Mouse (Mus musculus): ENCODE data around the gene Cul7. TPM values are rescaled to one million over a fixed set of nuclear protein-coding genes. Genes with fewer than 3 reads are reported as not detected.

The Cul7 gene
- polyA plus RNA-seq, 1 experiment from 2014 or later, result 42.0 TPM

DNA sequence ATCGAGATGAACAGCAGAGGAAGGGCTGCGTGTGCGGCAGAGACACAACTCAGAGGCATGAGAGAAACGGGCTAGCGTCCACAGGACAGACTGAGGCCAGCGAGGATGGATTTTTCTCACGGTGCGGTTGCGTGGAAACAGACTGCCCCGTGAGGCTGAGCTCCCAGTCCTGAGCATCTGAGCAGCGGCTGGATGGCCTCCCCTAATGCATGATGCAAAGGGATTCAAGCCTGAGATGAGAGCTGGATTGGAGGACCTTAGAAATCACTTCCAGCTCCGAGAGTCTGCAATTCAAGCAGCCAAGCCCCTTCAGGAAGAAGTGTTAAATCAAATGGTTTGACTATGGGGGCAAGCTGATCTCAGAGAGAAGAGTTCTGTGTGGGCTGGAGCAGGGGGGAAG is 51.4 kb downstream of the Cul7 start:
- no peak overlapping the region for H3K4me2 ChIP-seq (replicated peaks)
- peaks cover 35% of the 10 kb centered on the region for H3K4me1 ChIP-seq
- no peak for ATAC-seq (ENCODE audit: low FRiP score, low read depth)
- H3K36me3 ChIP-seq, result peaks cover 24% of the 10 kb centered on the region
- no peaks in the 10 kb centered on the region for H3K27me3 ChIP-seq (replicated peaks)
- no peaks in the 10 kb centered on the region for H3K9me3 ChIP-seq
- WGBS, result 79% methylated on average over 12 of the region's 12 CpGs
- no peak overlapping the region for H3K4me3 ChIP-seq
- 0 out of 2 replicates have a peak overlapping the region, but pooled peaks have one; percentile 10 for H3K9ac ChIP-seq
- no peak overlapping the region for H3K27ac ChIP-seq

DNA sequence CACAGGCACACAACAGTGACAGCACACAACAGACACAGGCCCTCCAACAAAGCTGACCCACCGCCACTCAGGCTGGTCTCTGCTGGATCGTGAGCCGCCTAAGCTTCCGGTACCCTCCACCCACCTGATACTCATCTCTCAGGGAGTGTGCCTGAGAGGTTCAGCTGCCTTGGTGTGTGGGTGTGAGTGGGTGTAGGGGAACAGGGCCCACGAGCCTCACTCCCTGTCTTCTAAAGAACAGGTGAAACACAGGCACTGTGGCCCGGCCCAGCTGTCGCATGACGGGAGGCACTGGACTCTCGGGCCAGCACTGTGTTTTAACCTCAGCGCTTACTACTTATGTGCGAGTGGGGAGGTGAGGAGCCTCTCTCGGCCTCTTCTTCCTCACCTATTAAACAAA is 52.0 kb downstream of the Cul7 start:
- H3K36me3 ChIP-seq, result peaks cover 21% of the 10 kb centered on the region
- H3K4me3 ChIP-seq, result no peak overlapping the region
- peaks cover 35% of the 10 kb centered on the region for H3K4me1 ChIP-seq
- 91% methylated on average over 12 of the region's 12 CpGs for WGBS
- no peaks in the 10 kb centered on the region for H3K27me3 ChIP-seq (replicated peaks)
- no peak overlapping the region for H3K4me2 ChIP-seq (replicated peaks)
- no peak for ATAC-seq (ENCODE audit: low FRiP score, low read depth)
- H3K27ac ChIP-seq, result no peak overlapping the region
- no peaks in the 10 kb centered on the region for H3K9me3 ChIP-seq
- peak overlapping the region; percentile 10; the same call in 1 of the 2 replicates for H3K9ac ChIP-seq

DNA sequence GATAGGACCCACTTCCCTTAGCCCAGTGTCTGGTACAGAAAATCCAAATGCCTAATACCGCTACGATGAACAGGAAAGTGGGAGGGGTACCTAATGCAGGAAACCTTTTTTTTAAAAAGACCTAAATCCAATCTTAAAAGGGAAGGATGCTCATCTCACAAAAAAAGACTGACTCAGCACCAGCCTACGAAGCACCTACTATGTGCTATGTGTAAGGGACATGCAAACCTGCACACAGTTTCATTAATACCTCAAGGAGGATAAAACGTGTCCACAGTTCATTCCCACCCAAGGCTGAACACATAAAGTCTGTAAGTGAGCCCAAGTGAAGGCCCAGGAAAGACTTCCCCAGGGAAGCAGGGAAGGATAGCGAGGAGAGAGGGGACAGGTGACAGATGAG is 52.4 kb downstream of the Cul7 start:
- no peak overlapping the region for H3K27ac ChIP-seq
- peak overlapping the region; percentile 82 for H3K4me2 ChIP-seq (replicated peaks)
- WGBS, result 88% methylated on average over 5 of the region's 5 CpGs
- no peaks in the 10 kb centered on the region for H3K27me3 ChIP-seq (replicated peaks)
- no peak overlapping the region for H3K4me3 ChIP-seq
- peaks cover 35% of the 10 kb centered on the region for H3K4me1 ChIP-seq
- peak overlapping the region; percentile 93; the same call in 1 of the 2 replicates for H3K9ac ChIP-seq
- H3K9me3 ChIP-seq, result no peaks in the 10 kb centered on the region
- no peak for ATAC-seq (ENCODE audit: low FRiP score, low read depth)
- peaks cover 20% of the 10 kb centered on the region; the same call in 1 of the 2 replicates for H3K36me3 ChIP-seq

DNA sequence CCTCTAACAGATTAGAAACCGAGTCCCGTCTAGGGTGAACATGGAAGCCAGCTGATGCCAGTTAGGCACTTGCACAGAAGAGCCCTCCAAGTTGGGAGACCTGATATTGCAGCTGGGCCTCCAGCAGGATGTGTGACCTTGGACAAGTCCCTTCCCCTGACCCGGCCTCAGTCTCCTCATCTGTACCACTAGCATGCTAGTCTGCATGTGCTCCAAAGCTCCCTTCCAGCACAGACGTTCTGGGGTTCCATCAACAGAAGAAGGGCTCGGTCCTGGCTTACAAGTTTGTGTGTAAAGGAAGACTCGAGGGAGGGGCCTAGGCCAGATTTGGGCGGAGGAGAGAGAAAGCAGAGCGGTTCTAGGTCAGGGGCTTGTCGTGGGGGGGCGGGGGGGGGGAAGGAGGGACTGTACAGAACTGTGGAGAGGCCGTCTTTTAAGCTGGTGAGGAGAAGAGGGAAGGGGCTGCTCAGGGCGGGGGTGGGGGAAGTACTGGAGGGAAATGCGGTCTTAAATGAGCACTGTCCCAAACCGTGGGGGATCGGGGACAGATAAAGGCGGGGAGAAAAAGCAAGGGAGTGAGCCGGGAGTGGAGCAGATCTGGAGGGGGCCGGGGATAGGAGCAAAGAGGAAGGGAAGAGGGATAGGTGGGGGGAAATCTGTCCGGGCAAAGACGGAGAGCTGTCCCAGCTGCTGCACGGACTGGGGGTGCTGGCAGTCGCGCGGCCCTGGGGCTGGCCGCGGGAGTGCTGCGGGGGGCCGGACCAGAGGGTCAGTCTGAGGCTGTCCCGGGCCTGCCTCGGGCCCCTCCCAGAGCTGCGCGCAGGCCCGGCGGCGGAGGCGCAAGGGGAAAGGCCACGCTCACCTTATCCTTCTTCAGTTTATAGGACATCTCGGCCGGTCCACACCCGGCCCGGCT is 54.1 kb downstream of the Cul7 start:
- H3K4me3 ChIP-seq, result peak overlapping the region; percentile 92
- peaks cover 4% of the 10 kb centered on the region; the same call in 1 of the 2 replicates for H3K36me3 ChIP-seq
- peaks cover 35% of the 10 kb centered on the region for H3K4me1 ChIP-seq
- ATAC-seq (ENCODE audit: low FRiP score, low read depth), result peak; percentile 77
- 6% methylated on average over 39 of the region's 41 CpGs for WGBS
- peak overlapping the region; percentile 93 for H3K9ac ChIP-seq
- H3K9me3 ChIP-seq, result no peaks in the 10 kb centered on the region
- no peaks in the 10 kb centered on the region for H3K27me3 ChIP-seq (replicated peaks)
- peak overlapping the region; percentile 82 for H3K4me2 ChIP-seq (replicated peaks)
- peak overlapping the region; percentile 67 for H3K27ac ChIP-seq

DNA sequence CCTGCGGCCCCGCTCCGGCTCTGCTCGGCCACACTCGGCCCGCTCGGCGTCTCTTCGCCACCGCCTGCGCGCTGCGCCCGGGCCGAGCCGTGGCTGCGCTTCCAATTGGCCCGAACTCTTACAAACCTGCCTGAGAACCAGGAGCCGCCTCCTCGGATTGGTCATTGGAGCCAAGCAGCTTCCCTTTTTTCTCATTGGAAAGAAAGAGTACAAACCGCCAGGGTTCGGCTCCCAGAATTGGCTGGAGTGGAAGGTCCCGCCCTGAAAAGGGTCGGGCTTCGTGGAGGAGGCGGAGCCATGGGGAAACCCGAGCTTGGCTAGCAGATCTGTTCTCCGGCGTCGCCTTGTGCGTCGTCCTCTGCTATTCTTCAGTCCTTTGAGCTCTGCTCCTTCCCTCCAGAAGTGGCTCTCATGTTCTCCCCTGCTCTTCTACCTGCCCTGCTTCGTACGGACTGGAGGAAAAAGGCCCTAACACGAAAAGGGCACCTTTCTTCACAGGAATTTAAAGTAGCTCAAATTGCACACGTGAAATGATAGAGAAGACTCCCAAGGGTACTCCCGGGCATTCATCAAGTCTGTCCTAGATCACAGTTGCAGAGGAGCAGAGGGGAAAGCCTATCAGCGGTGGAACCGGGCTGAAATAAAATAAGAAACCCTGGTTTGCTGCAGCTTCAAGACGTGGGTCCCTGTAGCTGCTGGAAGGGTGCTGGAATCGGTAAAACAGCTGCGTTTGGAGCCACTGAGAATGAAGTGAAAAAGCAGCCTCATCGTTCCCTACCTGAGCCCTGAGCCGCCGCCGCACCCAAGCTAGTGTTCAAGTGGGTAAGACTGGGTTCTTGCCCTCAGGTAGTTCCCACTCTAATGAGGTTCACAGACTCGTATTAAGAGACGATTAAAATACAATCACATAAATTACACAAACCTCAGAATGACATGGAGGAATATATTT is 55.0 kb downstream of the Cul7 start, which contains the start of gene Ppp2r5d:
Gene Ppp2r5d (minus strand): TSS at position 225 of the 949 bp plus-strand sequence.
- Histone ChIP-seq H3K36me3 (no peaks in the 10 kb centered on the region), H3K4me2 (replicated peaks) (peak within 1 kb of the TSS; percentile 82), H3K4me1 (peaks cover 35% of the 10 kb centered on the region), H3K9ac (peak within 1 kb of the TSS; percentile 93), H3K27me3 (replicated peaks) (no peaks in the 10 kb centered on the region), H3K9me3 (no peaks in the 10 kb centered on the region), H3K4me3 (peak within 1 kb of the TSS; percentile 92), H3K27ac (peak within 1 kb of the TSS; percentile 82)
- 1% methylated on average over 48 of the region's 48 CpGs for WGBS
- peak; percentile 96 for ATAC-seq (ENCODE audit: low FRiP score, low read depth)

DNA sequence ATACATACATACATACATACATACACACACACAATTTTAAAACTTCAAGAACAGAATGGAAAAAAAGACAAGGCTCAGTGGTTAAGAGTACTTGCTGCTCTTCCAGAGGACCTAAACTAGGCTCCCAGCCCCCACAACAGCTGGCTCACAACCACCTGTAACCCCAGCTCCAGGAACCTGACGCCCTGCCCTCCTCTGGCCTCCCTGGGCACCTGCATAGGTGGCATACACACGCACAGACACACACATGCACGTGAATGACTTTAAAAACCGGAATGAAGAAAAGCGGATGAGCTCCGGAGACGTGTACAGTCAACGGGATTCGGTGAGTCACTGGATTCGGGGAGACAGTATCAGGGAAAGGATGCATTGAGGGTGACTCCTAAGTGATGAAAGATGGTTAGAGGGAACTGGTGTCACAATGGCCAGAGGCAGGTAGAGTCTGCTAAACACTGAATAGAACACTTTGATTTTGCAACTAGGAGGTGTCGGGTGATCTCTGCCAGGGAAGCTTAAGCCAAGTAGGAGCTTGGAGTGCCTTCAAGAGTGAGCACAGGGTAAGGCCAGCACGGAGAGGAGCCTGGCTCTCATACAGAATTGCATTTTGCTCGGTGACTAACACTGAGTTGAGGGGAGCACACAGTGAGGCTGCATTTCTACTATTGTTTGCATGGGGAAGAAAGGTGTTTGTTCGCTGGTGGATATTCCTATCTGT is 56.4 kb downstream of the Cul7 start:
- 95% methylated on average over 14 of the region's 14 CpGs for WGBS
- Histone ChIP-seq H3K9me3 (no peaks in the 10 kb centered on the region), H3K9ac (no peak overlapping the region), H3K4me1 (peaks cover 38% of the 10 kb centered on the region), H3K4me3 (no peak overlapping the region), H3K27ac (no peak overlapping the region), H3K36me3 (no peaks in the 10 kb centered on the region), H3K27me3 (replicated peaks) (no peaks in the 10 kb centered on the region), H3K4me2 (replicated peaks) (no peak overlapping the region)
- no peak for ATAC-seq (ENCODE audit: low FRiP score, low read depth)

DNA sequence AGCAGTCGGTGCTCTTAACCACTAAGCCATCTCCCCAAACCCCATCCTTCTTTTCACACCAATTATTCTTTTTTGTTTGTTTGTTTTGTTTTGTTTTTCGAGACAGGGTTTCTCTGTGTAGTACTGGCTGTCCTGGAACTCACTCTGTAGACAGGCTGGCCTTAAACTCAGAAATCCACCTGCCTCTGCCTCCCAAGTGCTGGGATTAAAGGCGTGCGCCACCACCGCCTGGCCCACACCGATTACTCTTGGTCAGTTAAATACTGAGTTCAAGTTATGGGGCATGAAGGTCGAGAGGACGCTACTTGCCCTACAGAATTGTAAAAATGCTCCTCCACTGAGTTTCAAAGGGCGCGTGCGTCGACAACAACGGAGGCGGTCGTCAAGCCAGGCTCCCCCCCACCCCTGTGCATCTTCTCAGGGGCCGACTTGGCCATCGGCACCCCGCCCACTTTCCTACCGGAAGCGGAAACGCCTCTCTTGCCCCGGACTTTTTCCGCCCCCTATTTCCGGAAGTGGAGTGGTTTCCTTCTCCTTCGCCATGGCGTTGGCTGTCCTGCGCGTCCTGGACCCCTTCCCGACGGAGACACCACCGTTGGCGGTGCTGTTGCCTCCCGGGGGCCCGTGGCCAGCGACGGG is 60.9 kb downstream of the Cul7 start, which contains the start of gene Pex6:
Gene Pex6 (plus strand): TSS at position 505 of the 639 bp plus-strand sequence.
- H3K4me3 ChIP-seq, result peak within 1 kb of the TSS; percentile 100
- ATAC-seq (ENCODE audit: low FRiP score, low read depth), result peak; percentile 89
- peak within 1 kb of the TSS; percentile 7; the same call in 1 of the 2 replicates for H3K27ac ChIP-seq
- peaks cover 26% of the 10 kb centered on the region for H3K36me3 ChIP-seq
- peak within 1 kb of the TSS; percentile 100 for H3K4me2 ChIP-seq (replicated peaks)
- H3K9ac ChIP-seq, result peak within 1 kb of the TSS; percentile 94
- no peaks in the 10 kb centered on the region for H3K9me3 ChIP-seq
- WGBS, result 9% methylated on average over 36 of the region's 36 CpGs
- peaks cover 20% of the 10 kb centered on the region for H3K4me1 ChIP-seq
- no peaks in the 10 kb centered on the region for H3K27me3 ChIP-seq (replicated peaks)

DNA sequence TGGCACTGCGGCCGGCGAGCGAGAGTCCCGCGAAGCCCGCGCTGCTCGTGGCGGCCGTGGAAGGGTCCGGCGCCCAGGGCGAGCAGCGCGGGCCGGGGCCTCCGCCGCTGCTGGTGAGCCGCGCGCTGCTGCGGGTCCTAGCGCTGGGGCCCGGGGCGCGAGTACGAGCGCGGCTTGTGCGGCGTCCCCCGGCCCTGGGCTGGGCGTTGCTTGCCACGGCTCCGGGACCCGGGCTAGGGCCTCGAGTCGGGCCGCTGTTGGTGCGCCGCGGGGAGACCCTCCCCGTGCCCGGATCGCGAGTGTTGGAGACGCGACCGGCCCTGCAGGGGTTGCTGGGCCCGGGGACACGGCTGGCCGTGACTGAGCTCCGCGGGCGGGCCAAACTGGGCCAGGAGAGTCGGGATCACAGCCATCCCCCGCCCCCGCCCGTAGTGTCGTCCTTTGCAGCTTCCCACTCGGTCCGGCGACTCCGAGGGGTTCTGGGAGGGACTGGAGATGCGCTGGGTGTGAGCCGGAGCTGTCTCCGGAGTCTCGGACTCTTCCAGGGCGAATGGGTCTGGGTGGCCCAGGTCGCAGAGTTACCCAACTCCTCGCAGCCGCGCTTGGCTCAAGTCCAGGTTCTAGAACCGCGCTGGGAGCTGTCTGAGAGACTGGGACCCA is 61.6 kb downstream of the Cul7 start:
- Histone ChIP-seq H3K9ac (peak overlapping the region; percentile 94), H3K4me3 (peak overlapping the region; percentile 100), H3K27ac (peak overlapping the region; percentile 7; the same call in 1 of the 2 replicates), H3K36me3 (peaks cover 32% of the 10 kb centered on the region), H3K27me3 (replicated peaks) (no peaks in the 10 kb centered on the region), H3K4me1 (peaks cover 20% of the 10 kb centered on the region), H3K9me3 (no peaks in the 10 kb centered on the region), H3K4me2 (replicated peaks) (peak overlapping the region; percentile 100)
- under 1% methylated on average over 76 of the region's 76 CpGs for WGBS
- peak; percentile 62 for ATAC-seq (ENCODE audit: low FRiP score, low read depth)

DNA sequence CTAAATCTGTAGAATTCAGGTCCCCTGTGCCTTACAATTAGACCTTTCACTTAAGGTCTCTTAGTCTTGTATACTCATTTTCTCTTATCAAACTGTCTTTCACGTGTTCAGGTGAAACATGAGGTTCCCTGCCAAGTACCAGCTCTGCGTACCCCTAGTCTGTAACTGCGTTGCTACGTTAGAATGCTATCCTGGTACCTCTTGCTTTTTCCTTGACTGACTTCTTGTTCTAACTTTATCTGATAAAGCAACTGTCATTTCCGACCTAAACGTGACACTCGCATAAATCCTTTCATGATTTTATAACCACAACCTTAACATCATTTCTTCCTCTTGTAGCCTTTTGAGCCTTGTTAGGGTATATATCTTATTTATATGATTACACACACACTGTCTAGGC is 62.3 kb downstream of the Cul7 start:
- ATAC-seq (ENCODE audit: low FRiP score, low read depth), result no peak
- H3K4me2 ChIP-seq (replicated peaks), result peak overlapping the region; percentile 100
- no peaks in the 10 kb centered on the region for H3K9me3 ChIP-seq
- no peaks in the 10 kb centered on the region for H3K27me3 ChIP-seq (replicated peaks)
- peak overlapping the region; percentile 94 for H3K9ac ChIP-seq
- peaks cover 20% of the 10 kb centered on the region for H3K4me1 ChIP-seq
- peaks cover 35% of the 10 kb centered on the region for H3K36me3 ChIP-seq
- peak overlapping the region; percentile 100 for H3K4me3 ChIP-seq
- 81% methylated on average over 7 of the region's 7 CpGs for WGBS
- H3K27ac ChIP-seq, result no peak overlapping the region

DNA sequence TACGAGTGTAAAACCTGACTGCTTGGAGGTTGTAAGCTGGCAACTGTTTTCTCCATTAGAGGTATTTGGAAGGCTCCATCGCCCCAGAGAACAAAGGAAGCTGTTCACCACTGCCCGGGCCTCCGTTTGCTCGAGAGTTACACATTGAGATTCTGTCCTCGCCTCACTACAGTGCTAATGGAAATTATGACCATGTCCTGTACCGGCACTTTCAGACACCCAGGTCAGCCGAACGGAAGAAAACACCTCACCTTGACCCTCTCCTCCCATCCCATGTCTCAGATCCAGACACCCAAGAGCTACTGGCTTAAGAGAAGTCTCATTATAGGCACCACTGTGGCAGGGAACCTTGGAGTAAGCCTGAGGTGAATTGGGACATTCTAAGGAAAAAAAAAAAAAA is 63.7 kb downstream of the Cul7 start:
- no peaks in the 10 kb centered on the region for H3K9me3 ChIP-seq
- peaks cover 35% of the 10 kb centered on the region for H3K36me3 ChIP-seq
- 89% methylated on average over 9 of the region's 9 CpGs for WGBS
- H3K9ac ChIP-seq, result no peak overlapping the region
- H3K27me3 ChIP-seq (replicated peaks), result no peaks in the 10 kb centered on the region
- no peak overlapping the region for H3K27ac ChIP-seq
- H3K4me2 ChIP-seq (replicated peaks), result no peak overlapping the region
- H3K4me3 ChIP-seq, result no peak overlapping the region
- H3K4me1 ChIP-seq, result peaks cover 20% of the 10 kb centered on the region
- ATAC-seq (ENCODE audit: low FRiP score, low read depth), result no peak
